Mouse (Mus musculus): ENCODE results near the gene Map1lc3b. TPM values are rescaled to one million over a fixed set of nuclear protein-coding genes. Genes with fewer than 3 reads are reported as not detected.

The Map1lc3b gene
- polyA plus RNA-seq, 1 experiment, result 113 TPM

- 89% methylated on average over 14 of the region's 14 CpGs for WGBS
- no peak overlapping the region for H3K27ac ChIP-seq (ENCODE audit: control insufficient read depth, insufficient read depth, low read depth, low read length, poor library complexity)
- H3K4me1 ChIP-seq (ENCODE audit: control insufficient read depth, insufficient read depth, low read length), result no peaks in the 10 kb centered on the region
- no peak for TF ChIP-seq POLR2A (IDR thresholded peaks at IDR 0.05; ENCODE audit: borderline replicate concordance, control insufficient read depth, low read depth, low read length)
- TF ChIP-seq CTCF (IDR thresholded peaks at IDR 0.05; ENCODE audit: control insufficient read depth, insufficient read depth, low read length), result no peak
- H3K4me3 ChIP-seq (replicated peaks; ENCODE audit: control insufficient read depth, low read depth, low read length), result no peak overlapping the region
These were observed 9.7 kb downstream of the Map1lc3b start for GRCm38 (mm10) chr8:121599842-121600241.

- TF ChIP-seq CTCF (IDR thresholded peaks at IDR 0.05; ENCODE audit: control insufficient read depth, insufficient read depth, low read length), result no peak
These were observed 12.2 kb downstream of the Map1lc3b start for GRCm38 (mm10) chr8:121602411-121602810.

GRCm38 (mm10) chr8:121602860-121603259, 12.7 kb downstream of the Map1lc3b start:
- H3K4me3 ChIP-seq (replicated peaks; ENCODE audit: control insufficient read depth, low read depth, low read length), result no peak overlapping the region
- WGBS, result 10% methylated on average over 3 of the region's 3 CpGs
- TF ChIP-seq CTCF (IDR thresholded peaks at IDR 0.05; ENCODE audit: control insufficient read depth, insufficient read depth, low read length), result peak; percentile 60
- TF ChIP-seq POLR2A (IDR thresholded peaks at IDR 0.05; ENCODE audit: borderline replicate concordance, control insufficient read depth, low read depth, low read length), result no peak
- H3K27ac ChIP-seq (ENCODE audit: control insufficient read depth, insufficient read depth, low read depth, low read length, poor library complexity), result no peak overlapping the region
- no peaks in the 10 kb centered on the region for H3K4me1 ChIP-seq (ENCODE audit: control insufficient read depth, insufficient read depth, low read length)

More at GRCm38 (mm10) chr8:121602411-121602810, 12.2 kb downstream of the Map1lc3b start:
- no peaks in the 10 kb centered on the region for H3K4me1 ChIP-seq (ENCODE audit: control insufficient read depth, insufficient read depth, low read length)
- no peak overlapping the region for H3K4me3 ChIP-seq (replicated peaks; ENCODE audit: control insufficient read depth, low read depth, low read length)
- 86% methylated on average over 12 of the region's 12 CpGs for WGBS
- no peak overlapping the region for H3K27ac ChIP-seq (ENCODE audit: control insufficient read depth, insufficient read depth, low read depth, low read length, poor library complexity)

- H3K4me1 ChIP-seq (ENCODE audit: control insufficient read depth, insufficient read depth, low read length), result no peaks in the 10 kb centered on the region
- no peak overlapping the region for H3K4me3 ChIP-seq (replicated peaks; ENCODE audit: control insufficient read depth, low read depth, low read length)
- TF ChIP-seq POLR2A (IDR thresholded peaks at IDR 0.05; ENCODE audit: borderline replicate concordance, control insufficient read depth, low read depth, low read length) (no peak), CTCF (IDR thresholded peaks at IDR 0.05; ENCODE audit: control insufficient read depth, insufficient read depth, low read length) (no peak)
- H3K27ac ChIP-seq (ENCODE audit: control insufficient read depth, insufficient read depth, low read depth, low read length, poor library complexity), result no peak overlapping the region
- WGBS, result 86% methylated on average over 12 of the region's 12 CpGs
These were observed 13.6 kb downstream of the Map1lc3b start for GRCm38 (mm10) chr8:121603801-121604200.

- TF ChIP-seq CTCF (IDR thresholded peaks at IDR 0.05; ENCODE audit: control insufficient read depth, insufficient read depth, low read length) (no peak), POLR2A (IDR thresholded peaks at IDR 0.05; ENCODE audit: borderline replicate concordance, control insufficient read depth, low read depth, low read length) (no peak)
- H3K27ac ChIP-seq (ENCODE audit: control insufficient read depth, insufficient read depth, low read depth, low read length, poor library complexity), result no peak overlapping the region
- no peaks in the 10 kb centered on the region for H3K4me1 ChIP-seq (ENCODE audit: control insufficient read depth, insufficient read depth, low read length)
- H3K4me3 ChIP-seq (replicated peaks; ENCODE audit: control insufficient read depth, low read depth, low read length), result no peak overlapping the region
- 74% methylated on average over 5 of the region's 5 CpGs for WGBS
These were observed 17.5 kb downstream of the Map1lc3b start for GRCm38 (mm10) chr8:121607661-121608060.

GRCm38 (mm10) chr8:121609251-121609650, 19.1 kb downstream of the Map1lc3b start:
- no peak overlapping the region for H3K27ac ChIP-seq (ENCODE audit: control insufficient read depth, insufficient read depth, low read depth, low read length, poor library complexity)
- H3K4me1 ChIP-seq (ENCODE audit: control insufficient read depth, insufficient read depth, low read length), result no peaks in the 10 kb centered on the region
- TF ChIP-seq CTCF (IDR thresholded peaks at IDR 0.05; ENCODE audit: control insufficient read depth, insufficient read depth, low read length) (no peak), POLR2A (IDR thresholded peaks at IDR 0.05; ENCODE audit: borderline replicate concordance, control insufficient read depth, low read depth, low read length) (no peak)
- 82% methylated on average over 15 of the region's 15 CpGs for WGBS
- H3K4me3 ChIP-seq (replicated peaks; ENCODE audit: control insufficient read depth, low read depth, low read length), result no peak overlapping the region

- H3K4me1 ChIP-seq (ENCODE audit: control insufficient read depth, insufficient read depth, low read length), result no peaks in the 10 kb centered on the region
- 86% methylated on average over 11 of the region's 11 CpGs for WGBS
- H3K4me3 ChIP-seq (replicated peaks; ENCODE audit: control insufficient read depth, low read depth, low read length), result no peak overlapping the region
- no peak overlapping the region for H3K27ac ChIP-seq (ENCODE audit: control insufficient read depth, insufficient read depth, low read depth, low read length, poor library complexity)
- TF ChIP-seq POLR2A (IDR thresholded peaks at IDR 0.05; ENCODE audit: borderline replicate concordance, control insufficient read depth, low read depth, low read length) (no peak), CTCF (IDR thresholded peaks at IDR 0.05; ENCODE audit: control insufficient read depth, insufficient read depth, low read length) (no peak)
These were observed 19.8 kb downstream of the Map1lc3b start for GRCm38 (mm10) chr8:121609916-121610315.

GRCm38 (mm10) chr8:121613419-121613818, 23.3 kb downstream of the Map1lc3b start:
- TF ChIP-seq CTCF (IDR thresholded peaks at IDR 0.05; ENCODE audit: control insufficient read depth, insufficient read depth, low read length) (no peak), POLR2A (IDR thresholded peaks at IDR 0.05; ENCODE audit: borderline replicate concordance, control insufficient read depth, low read depth, low read length) (no peak)
- Histone ChIP-seq H3K4me1 (ENCODE audit: control insufficient read depth, insufficient read depth, low read length) (no peaks in the 10 kb centered on the region), H3K27ac (ENCODE audit: control insufficient read depth, insufficient read depth, low read depth, low read length, poor library complexity) (no peak overlapping the region), H3K4me3 (replicated peaks; ENCODE audit: control insufficient read depth, low read depth, low read length) (no peak overlapping the region)

GRCm38 (mm10) chr8:121619401-121619995, 29.3 kb downstream of the Map1lc3b start:
- TF ChIP-seq CTCF (IDR thresholded peaks at IDR 0.05; ENCODE audit: control insufficient read depth, insufficient read depth, low read length) (no peak), POLR2A (IDR thresholded peaks at IDR 0.05; ENCODE audit: borderline replicate concordance, control insufficient read depth, low read depth, low read length) (no peak)

More at GRCm38 (mm10) chr8:121619401-121619995, 29.3 kb downstream of the Map1lc3b start:
- WGBS, result 43% methylated on average over 7 of the region's 7 CpGs
- no peaks in the 10 kb centered on the region for H3K4me1 ChIP-seq (ENCODE audit: control insufficient read depth, insufficient read depth, low read length)
- no peak overlapping the region for H3K27ac ChIP-seq (ENCODE audit: control insufficient read depth, insufficient read depth, low read depth, low read length, poor library complexity)
- no peak overlapping the region for H3K4me3 ChIP-seq (replicated peaks; ENCODE audit: control insufficient read depth, low read depth, low read length)

Measured in bone marrow, adult 2 months (tissue).